Mouse (Mus musculus): ENCODE measurements at regions not wholly inside any gene's neighbourhood (a gene's known extent, or its start where the extent isn't known, plus 50 kb on each side); places are given as distances from the start of the nearest gene placed in this dataset.

DNA sequence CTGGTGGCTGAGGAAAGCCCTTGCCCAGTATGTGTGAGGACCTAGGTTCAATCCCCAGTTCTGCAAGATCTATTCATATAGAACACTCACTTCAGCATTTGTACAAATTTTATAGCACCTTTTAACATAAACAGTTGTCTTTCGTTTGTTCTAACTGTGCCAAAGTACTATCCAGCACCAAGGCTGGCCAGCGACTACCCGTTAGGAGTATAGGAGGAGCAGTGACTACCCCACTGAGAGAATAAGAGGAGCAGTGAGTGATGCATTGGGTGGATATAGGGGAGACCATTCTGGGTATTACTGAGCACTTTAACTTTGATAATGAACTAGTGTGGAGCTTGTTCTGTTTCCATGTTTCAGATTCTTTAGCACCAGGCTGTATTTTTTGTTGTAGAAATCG is 193.8 kb upstream of the Cdh5 start:
- no peak for TF ChIP-seq POLR2A (IDR thresholded peaks at IDR 0.05; ENCODE audit: control insufficient read depth, low read depth, low read length)
- no peak for TF ChIP-seq CTCF (IDR thresholded peaks at IDR 0.05; ENCODE audit: control insufficient read depth, insufficient read depth, insufficient replicate concordance, low read depth, low read length)

Measured in testis, adult 2 months (tissue).